Mouse (Mus musculus) T-cell, adult 66 days (primary cell): ENCODE measurements around the gene Cnot9. TPM values are rescaled to one million over a fixed set of nuclear protein-coding genes. Genes with fewer than 3 reads are reported as not detected.

Experiments
- total RNA-seq, 2 experiments: library from RNA; stranded (reverse); gene quantifications; 3 replicates in 1 of 2; 4 replicates in 1 of 2; pipeline ENCODE4 v1.2.4; 2023

The Cnot9 gene
- total RNA-seq = 10 to 100 TPM; 30.6 to 32.4 TPM

GRCm38 (mm10) chr1:74505721-74506464, at the start of gene Cnot9:
Gene Cnot9 (plus strand): TSS chr1:74506058.

GRCm38 (mm10) chr1:74542451-74542961, 36.6 kb downstream of the Cnot9 start, which contains the start of gene Plcd4:
Gene Plcd4 (plus strand): TSS chr1:74542888.

GRCm38 (mm10) chr1:74544184-74544583, 38.3 kb downstream of the Cnot9 start, which contains the start of gene Usp37:
Gene Usp37 (minus strand): TSS chr1:74544284.

Other genes starting within 250 kb of the Cnot9 start
- 1 to 10 TPM; 1.2 to 1.8 TPM for gene Gpbar1, start 227.5 kb upstream of the Cnot9 start, total RNA-seq
- gene Aamp, start 221.3 kb upstream of the Cnot9 start, total RNA-seq = 100 to 1,000 TPM; 150 to 151 TPM
- 10 to 100 TPM; 31.4 to 31.8 TPM for gene Pnkd, start 221.1 kb upstream of the Cnot9 start, total RNA-seq
- 1 to 10 TPM; 1.6 to 1.9 TPM for gene Tmbim1, start 200.4 kb upstream of the Cnot9 start, total RNA-seq
- gene Catip, start 143.9 kb upstream of the Cnot9 start, total RNA-seq = not detected
- 1 to 10 TPM; 1.7 to 3.5 TPM for gene Slc11a1, start 130.9 kb upstream of the Cnot9 start, total RNA-seq
- 100 to 1,000 TPM; 120 to 129 TPM for gene Ctdsp1, start 114.5 kb upstream of the Cnot9 start, total RNA-seq
- 1 to 10 TPM in 1 of 2 experiments, under 1 TPM in 1; 0.96 to 3.3 TPM for gene Vil1, start 96.7 kb upstream of the Cnot9 start, total RNA-seq
- gene Plcd4, start 36.8 kb downstream of the Cnot9 start, total RNA-seq = under 1 TPM; 0.62 to 0.84 TPM
- gene Usp37, start 38.2 kb downstream of the Cnot9 start, total RNA-seq = 10 to 100 TPM; 25.0 to 27.9 TPM
- 10 to 100 TPM; 49.4 to 61.7 TPM for gene Zfp142, start 82.2 kb downstream of the Cnot9 start, total RNA-seq
- gene Bcs1l, start 82.2 kb downstream of the Cnot9 start, total RNA-seq = 10 to 100 TPM; 12.3 to 13.8 TPM
- 10 to 100 TPM; 44.5 to 53.4 TPM for gene Rnf25, start 95.3 kb downstream of the Cnot9 start, total RNA-seq
- gene Stk36, start 95.4 kb downstream of the Cnot9 start, total RNA-seq = not detected
- 10 to 100 TPM; 65.7 to 79.6 TPM for gene Ttll4, start 155.7 kb downstream of the Cnot9 start, total RNA-seq
- gene Cyp27a1, start 207.5 kb downstream of the Cnot9 start, total RNA-seq = 1 to 10 TPM in 1 of 2 experiments, under 1 TPM in 1; 0.53 to 1.4 TPM
- not detected for gene Prkag3, start 243.2 kb downstream of the Cnot9 start, total RNA-seq